Mouse (Mus musculus) thymus, postnatal 0 days (tissue): ENCODE data around the gene Slc5a6. TPM values are rescaled to one million over a fixed set of nuclear protein-coding genes. Genes with fewer than 3 reads are reported as not detected.
"Not testable (repeated sequence)": the region's sequence is repeated elsewhere in the genome, so short reads cannot be mapped to it uniquely, and the experiment has no call there.

Source experiments
- DNase-seq: peaks from one replicate; pipeline ENCODE4 v3.0.0-alpha.2; 2015; ENCODE audit warnings: low spot score
- polyA plus RNA-seq: library from polyadenylated mRNA; unstranded; fragments of >200 nt; fragmentation: Nextera tagmentation; extraction: Ambion mirVana; gene quantifications from 2 replicates; pipeline ENCODE4 v1.2.1, GENCODE M21; 2015

The Slc5a6 gene
- polyA plus RNA-seq, 1 experiment from 2014 or later, result 7.0 TPM

DNA sequence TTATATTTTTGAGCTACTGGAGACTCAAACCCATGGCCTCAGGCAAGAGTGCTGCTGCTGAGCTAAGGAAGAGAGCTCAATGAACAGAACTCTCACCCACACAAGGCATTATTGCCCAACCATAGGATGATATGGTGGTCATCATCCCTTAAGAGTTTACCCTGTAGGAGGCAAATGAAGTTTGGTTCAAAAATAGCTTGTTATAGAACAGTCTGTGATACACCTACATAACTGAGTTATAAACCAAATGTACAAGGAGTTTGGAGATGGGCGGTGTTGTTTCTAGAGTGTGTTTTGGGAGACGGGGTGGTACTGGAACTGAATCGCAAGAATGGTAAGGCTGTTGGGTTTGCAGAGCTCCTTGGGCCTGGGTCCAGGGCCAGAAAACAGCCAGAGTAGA is 21.1 kb upstream of the Slc5a6 start:
- DNase-seq, result no peak

DNA sequence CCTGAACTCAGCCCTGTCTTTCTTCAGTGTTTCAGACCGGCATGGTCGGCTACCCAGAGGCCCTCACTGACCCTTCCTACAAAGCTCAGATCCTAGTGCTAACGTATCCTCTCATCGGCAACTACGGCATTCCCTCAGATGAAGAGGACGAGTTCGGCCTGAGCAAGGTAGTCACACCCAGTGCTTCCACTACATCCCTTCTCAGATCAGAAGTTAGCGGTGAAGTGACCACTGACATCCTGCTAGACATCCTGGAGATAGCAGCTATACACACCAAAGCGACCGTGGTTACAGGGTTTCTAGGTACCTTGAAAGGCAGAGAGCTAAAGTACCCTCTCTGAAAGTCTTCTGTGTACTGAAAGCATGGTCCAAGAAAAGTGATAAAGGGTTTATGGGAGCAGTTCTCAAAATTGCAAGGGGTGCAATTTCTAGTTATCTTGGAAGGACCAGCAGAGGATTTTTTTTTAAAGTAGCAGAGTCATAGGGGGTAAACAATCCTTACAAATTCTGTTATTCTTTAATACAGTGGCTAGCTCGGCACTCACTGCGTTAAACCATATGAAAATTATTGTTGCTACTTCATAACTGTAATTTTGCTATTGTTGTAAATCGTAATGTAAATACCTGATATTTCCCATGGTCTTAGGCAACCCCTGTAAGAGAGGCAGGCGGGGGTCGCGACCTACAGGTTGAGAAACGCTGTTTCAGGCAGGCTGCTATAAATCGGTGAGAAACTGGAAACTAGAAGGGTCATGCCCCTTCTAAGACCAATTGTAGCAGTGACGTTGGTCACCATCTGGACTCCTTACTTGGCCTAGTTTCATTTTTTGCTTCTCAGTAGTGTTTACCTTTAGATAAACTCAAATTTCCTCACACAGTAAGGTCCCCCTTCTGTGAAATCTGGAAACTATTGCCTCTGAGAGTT is 6.8 kb upstream of the Slc5a6 start:
- DNase-seq, result peak; percentile 18

DNA sequence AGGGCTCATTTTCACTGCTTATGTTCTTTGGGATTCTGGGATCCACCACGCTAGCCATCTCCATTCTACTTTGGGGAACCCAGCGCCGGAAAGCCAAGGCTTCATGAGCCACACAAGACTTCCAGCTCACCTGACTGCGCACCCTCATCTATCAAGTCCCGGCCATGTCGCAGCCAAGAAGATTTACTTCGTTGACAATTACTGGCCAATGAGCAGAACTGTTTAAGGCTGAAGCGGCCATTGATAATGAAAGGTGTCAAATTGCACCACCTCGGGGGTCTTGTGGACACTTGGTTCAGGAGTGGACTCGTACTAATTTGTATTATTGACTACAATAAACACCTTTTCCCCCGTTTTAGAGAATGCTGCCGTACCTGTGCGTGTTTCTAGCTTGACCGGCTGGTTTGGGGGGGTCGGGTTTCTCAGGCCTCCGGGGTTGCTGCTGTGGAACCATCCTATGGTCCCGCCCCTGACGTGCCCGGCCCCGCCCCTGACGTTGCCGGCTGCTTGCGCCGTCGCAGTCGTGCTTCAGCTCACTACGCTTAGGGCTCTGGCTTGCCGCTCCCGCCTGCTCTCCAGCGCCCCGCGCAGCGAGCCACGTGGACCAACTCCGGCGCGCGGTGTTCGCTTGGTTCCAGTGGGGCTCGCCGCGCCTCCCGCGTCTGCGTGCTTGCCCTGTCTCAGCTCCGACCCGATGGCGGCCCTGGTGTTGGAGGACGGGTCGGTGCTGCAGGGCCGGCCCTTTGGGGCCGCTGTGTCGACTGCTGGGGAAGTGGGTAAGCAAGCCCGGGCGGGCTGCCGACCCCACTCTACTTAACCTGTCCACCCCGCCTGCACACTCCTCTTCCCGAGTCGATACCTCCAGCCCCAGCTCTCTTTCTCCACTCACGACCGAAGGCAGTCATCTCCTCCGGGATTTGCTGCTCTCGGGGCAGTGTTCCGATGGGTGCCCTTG is 5.8 kb upstream of the Slc5a6 start, which contains the start of gene Cad:
Gene Cad (plus strand): TSS at position 520 of the 955 bp plus-strand sequence.
- peak; percentile 92 for DNase-seq

DNA sequence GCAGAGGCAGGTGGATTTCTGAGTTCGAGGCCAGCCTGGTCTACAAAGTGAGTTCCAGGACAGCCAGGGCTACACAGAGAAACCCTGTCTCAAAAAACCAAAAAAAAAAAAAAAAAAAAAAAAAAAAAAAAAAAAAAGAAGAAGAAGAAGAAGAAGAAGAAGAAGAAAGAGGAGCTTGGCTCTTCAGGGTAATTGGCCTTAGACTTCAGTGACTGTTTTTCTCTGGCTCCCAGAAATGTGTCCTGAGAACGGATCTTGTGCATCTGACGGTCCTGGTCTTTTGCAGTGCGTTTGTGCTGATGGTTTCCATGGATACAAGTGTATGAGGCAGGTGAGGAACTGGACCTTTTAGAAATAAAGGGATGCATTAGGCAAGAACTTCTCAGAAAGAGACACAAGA is 5.0 kb upstream of the Slc5a6 start:
- not testable (repeated sequence) for DNase-seq

DNA sequence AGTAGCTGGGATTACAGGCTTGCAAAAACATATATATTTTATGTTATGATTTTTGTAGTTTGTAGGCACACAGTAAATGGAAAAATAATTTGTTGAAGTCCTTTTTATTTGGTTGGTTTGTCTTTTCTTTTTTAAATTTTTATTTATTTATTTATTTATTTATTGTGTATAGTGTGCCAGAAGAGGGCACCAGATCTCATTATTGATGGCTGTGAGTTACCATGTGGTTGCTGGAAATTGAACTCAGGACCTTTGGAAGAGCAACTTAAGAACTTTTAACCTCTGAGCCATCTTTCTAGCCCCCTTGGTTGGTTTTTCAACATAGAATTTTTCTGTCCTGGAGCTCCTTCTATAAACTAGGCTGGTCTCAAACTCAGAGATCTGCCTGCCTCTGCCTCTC is 1.7 kb upstream of the Slc5a6 start:
- no peak for DNase-seq

DNA sequence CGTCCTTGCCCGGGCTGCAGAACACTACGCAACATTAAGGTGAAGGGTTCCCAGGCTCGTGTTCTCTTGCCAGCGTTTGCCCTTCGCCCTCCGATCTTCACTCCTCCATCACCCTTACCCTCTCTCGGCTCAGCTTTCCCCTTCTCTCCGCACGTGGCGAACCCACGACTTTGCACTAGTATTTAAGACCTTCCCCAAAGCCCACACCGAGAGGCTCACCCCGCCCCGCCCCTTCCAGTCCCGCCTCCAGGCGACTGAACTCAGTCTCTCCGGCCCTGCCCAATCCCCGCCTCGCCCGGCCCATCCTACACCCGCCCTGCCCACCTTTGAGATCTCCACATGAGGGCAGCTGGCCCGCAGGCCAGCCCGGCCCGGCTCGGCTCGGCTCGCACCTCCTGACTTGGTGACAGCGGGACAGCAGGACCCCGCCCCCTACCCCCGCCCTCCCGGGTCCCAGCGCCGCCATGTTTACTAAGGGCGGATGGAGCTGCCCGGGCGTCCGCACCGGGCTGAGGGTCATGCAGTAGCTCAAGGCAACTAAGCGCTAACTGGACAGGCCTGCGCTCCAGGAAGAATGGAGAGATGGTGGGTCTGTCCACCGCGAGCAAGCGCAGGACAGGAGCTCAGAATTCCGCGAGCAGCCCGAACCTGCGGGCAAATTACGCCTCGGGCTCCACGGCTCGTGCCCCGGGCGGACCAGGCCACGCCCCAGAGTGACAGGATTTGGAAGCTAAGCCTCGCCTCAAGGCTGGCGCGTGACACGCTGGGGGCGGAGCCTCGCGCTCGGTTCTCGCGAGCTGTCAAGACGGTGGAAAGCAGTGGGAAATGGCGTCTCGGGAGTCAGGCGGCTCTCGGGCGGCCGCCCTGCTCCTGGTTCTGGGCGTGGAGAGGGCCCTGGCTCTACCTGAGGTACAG is 619 bp downstream of the Slc5a6 start, which contains the start of gene Atraid:
Gene Atraid (plus strand): TSS at position 465 of the 915 bp plus-strand sequence.
- peak; percentile 99 for DNase-seq

DNA sequence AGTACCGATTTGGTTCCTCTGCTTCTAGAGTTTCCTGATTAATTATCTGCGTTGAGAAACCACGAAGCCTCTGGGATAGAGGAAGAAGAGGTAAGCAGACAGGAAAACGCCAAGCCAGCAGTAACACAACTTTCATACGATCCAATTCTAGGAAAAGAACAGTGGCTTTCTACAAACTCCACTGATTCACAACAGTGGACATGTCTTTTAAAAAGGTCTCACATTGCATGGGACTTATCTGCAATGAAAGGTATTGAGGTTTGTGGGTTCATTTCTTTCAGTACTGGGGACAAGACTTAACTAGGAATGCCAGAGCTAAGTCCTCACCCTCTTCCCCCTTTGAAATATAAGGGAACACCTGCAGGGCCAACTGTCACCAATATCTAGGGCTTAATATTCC is 1.6 kb downstream of the Slc5a6 start:
- DNase-seq, result no peak

DNA sequence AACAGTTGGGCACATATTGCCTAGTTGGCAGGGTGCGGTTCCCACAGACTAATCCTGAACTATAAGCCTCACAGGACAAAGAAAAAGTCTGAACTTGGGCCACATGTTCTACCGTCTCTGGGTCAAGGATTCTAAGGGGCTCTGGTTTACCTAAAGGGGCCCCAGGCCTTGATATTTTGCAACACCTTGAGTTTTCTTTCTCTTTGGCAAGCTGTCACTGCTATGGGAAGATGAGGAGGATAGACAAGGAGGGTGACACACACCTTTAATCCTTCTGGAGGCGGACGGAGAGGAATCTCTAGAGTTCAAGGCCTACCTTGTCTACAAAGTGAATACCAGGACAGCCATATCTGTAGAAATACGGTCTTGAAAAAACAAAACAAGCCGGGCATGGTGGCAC is 2.3 kb downstream of the Slc5a6 start:
- no peak for DNase-seq

DNA sequence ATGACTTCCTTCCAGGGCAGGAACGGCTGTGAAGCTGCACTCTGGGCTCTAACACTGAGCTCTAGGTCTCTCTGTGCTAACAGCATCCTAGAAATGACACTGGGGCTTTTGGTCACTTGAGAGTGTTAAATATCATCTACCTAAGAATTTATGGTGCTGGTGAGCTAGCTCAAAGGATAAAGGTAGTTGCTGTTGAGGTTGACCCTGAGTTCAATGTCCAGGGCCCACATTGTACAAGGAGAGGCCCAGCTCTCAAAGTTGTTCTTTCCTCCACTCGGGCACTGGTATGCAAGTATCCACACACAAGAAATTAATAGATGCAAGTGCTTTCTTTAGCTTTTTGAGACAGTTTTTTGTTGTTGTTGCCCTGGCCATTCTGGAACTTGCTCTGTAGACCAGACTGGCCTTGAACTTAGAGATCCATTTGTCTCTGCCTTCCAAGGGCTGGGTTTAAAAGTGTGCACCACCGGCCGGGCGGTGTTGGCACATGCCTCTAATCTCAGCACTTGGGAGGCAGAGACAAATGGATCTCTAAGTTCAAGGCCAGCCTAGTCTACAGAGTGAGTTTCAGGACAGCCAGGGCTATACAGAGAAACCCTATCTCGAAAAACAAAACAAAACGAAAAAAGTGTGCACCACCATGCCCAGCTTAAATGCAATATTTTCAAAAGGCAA is 10.4 kb downstream of the Slc5a6 start:
- DNase-seq, result no peak

DNA sequence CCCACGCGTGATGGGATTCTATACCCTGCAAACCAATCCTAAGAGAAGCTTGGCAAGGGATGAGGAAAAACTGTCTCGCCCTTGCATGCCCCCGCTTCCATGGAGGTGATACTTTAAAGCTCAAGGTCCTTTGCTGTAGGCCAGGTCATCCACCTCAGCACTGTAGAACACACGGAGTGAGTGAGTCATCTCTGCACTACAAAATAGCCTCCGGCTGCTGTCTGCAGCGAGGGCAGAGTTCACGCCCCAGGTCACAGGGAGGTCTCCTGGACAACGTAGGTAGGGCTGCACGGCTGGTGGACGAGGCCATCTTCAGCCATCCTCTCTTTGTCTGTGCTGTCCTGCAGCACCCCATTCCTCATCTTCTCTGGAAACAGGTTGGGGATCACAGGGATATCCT is 12.2 kb downstream of the Slc5a6 start:
- DNase-seq, result not testable (repeated sequence)

DNA sequence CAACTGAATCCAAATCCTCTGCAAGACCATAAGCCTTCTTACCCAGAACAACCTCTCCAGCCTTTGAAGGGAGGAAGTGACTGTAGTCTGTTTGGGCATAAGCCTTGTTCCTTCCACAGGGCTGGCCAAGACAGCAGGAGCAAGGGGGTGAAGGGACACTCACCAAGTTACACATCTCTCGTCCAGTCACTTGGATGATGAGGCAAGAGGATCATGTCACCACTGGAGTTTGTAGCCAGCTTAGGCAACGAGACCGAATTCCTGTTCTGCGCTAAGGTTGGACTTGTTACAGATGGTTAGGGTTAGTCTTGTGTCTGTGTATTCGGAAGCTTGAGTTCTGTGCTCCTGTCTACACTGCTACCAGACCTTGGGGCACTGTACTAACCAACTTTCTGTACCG is 14.1 kb downstream of the Slc5a6 start:
- no peak for DNase-seq

DNA sequence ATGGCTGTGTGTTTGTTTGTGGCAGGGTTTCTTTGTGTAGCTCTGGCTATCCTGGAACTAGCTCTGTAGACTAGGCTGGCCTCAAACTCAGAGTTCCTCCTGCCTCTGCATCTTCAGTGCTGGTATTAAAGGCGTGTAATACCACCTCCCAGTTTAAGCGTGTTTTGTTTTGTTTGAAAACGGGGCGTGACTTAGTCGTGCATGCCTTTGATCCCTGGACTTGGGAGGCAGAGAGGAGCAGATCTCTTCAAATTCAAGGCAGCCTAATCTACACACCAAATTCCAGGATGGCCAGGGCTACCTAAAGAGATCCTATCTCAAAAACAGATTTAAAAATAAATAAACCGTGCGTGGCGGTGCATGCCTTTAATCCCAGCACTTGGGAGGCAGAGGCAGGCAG is 17.2 kb downstream of the Slc5a6 start:
- no peak for DNase-seq

DNA sequence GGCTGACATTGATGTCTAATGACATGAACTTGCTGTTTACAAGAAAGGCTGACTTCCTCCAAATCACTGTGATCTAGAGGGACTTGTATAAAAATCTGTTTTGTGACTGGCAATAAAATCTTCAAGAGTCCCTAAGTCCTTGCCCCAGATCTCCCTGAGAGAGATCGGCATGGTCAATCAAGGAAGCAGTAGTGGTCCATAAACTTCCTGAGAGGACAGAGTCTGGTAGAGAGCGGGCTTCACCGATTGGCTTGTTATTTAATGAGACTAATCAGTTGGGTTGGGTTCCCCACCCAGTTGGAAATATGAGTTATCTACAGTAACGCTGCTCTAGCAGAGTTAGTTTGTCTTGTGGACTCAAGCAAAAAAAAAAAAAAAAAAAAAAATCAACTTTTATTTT is 17.8 kb downstream of the Slc5a6 start:
- no peak for DNase-seq

DNA sequence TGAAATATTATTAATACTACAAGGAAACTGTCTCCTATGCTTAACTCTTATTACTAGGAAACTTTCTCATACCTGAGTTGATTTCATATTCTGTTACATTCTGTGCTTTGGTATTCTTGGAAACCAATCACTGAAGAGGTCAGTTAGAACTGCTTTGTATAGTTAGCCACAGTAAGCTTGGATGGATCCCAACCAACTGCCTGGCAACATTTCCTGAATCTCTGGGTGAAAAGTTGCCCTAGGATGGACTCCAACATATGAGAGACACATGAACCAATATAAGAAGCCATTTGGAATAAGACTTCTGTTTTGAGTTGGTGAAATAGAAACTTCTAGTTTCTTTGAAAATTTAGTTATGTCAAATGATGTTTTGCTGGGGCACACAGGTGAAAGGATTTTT is 24.1 kb downstream of the Slc5a6 start:
- no peak for DNase-seq

DNA sequence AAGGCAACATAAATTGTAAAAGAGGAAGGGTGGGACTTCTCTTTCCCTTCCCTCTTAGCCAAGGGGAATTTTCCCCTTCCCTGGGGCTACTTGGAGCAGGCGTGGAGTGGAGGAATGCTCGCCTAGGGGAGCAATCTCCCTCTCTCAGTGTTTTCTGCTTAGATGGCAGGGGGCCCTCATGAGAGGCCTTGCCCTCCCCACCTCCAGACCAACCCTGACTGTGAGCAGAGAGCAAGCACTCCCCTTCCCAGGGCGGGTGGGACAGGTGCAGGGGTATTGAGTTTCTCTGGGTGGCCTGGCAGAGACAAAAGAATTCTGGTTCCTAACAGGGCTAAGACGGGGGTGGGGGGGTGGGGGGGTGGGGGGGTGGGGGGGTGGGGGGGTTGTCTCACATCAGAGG is 25.5 kb downstream of the Slc5a6 start:
- no peak for DNase-seq

DNA sequence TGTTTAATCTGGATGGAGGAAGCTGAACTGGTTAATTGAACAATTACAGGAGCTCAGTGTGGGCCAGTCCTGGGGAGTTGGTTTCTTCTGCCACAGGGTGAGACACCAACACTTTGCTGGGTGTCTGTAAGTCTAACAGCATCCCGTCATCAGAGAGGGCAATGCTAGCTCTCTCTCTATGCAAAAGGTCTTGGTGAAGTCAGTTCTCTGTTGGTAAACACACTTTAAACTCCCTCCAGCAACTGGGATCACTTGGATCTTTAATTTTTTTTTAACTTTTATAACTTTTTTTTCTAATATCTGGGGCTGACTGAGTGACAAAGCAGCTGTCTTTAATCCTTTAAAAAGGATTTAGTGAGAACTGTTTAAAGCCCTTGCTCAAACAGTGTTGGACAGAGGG is 26.0 kb downstream of the Slc5a6 start:
- no peak for DNase-seq

DNA sequence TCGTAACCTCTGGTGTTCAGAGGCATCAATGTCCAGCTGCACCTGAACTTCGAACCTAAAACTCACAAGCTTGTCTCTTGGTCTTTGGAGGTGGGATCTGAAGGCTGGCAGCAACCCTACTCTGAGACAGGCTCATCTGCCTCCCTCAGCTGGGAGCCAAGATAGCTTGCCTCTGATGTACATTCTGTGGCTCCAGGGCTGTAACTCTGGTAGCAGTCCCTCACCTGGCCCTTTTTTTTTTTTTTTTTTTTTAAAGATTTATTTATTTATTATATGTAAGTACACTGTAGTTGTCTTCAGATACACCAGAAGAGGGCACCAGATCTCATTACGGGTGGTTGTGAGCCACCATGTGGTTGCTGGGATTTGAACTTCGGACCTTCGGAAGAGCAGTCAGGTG is 26.9 kb downstream of the Slc5a6 start:
- not testable (repeated sequence) for DNase-seq

DNA sequence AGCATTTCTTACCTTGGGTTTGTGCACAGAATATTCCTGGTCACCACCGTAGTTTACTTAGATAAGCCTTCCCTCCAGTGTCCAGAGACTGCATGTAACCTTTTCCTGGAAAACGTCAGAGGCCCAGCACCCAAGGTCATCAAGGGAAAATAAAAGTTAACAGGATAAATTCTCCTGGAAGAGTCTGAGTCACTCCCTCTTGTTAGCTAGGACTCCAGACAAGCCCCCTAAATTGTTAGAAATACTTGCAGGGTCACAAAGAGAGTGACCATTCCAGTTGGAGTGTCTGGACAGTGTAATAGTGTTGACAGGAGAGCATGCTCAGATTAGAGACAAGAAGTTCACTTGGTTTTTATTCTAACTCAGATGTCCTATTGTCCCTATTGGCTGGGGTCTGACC is 32.8 kb downstream of the Slc5a6 start:
- no peak for DNase-seq

DNA sequence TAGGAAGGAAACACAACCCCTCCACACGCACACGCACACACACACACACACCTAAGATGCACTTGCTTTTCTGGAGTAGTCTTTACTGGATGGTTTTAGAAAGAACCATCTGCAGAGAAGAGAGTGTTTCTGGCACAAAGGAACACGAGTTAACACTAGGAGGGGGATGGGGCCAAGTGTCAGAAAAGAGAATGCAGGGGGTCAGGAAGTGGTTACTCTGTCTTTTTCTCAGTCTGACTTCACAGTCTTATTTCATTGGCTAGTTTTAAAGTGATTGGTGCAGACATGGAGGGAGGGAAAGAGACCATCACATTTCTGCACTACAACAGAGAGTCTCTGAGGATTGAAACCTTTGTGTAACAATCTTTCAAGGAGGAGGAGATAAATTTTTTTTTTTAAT is 36.0 kb downstream of the Slc5a6 start:
- peak; percentile 79 for DNase-seq

DNA sequence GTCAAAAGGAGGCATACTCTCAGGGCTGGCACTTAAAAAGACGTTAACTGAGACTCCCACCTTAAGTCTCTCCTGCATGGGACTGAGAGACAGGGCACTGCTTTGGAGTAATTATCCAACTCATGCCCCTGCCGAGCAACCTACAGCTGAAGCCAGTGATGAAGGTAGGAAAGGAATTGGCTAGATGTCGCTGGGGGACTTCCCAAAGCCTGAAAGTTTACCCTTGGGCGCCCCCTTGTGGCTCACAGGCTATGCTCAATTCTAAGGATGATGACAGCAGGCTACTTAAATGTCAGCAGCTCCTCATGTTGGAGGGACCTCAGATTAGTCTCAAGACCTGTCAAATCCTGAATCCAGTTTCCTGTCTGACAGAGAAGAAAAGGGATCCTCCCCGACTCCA is 44.5 kb downstream of the Slc5a6 start:
- DNase-seq, result peak; percentile 90
